Mouse (Mus musculus) liver, adult 2 months (tissue): Measurements from ENCODE around the gene Gm49318. TPM values are rescaled to one million over a fixed set of nuclear protein-coding genes. Genes with fewer than 3 reads are reported as not detected.

Experiments used
- DNase-seq: peaks from one replicate; pipeline ENCODE4 v3.0.0-alpha.2; 2011; ENCODE audit warnings: low read depth, low spot score; ENCODE audit errors: extremely low read depth
- H3K27ac ChIP-seq: fragments of 200-500 bp; replicated peaks from 2 replicates; pipeline ENCODE4 v1.5.1; 2012; ENCODE audit warnings: low read depth, mild to moderate bottlenecking, control low read depth, inconsistent platforms, low read length; ENCODE audit not compliant: insufficient read depth
- H3K27me3 ChIP-seq: fragments of 200-500 bp; 2 replicates; pipeline ENCODE4 v1.6.1; 2012; ENCODE audit warnings: mild to moderate bottlenecking, moderate library complexity, low read length, inconsistent platforms; ENCODE audit not compliant: control insufficient read depth, insufficient read depth
- H3K36me3 ChIP-seq: fragments of 200-500 bp; 2 replicates; pipeline ENCODE4 v1.6.1; 2012; ENCODE audit warnings: low read length, inconsistent platforms; ENCODE audit not compliant: control insufficient read depth, insufficient read depth
- H3K4me1 ChIP-seq: fragments of 200-500 bp; 2 replicates; pipeline ENCODE4 v1.6.1; 2011; ENCODE audit warnings: low read length; ENCODE audit not compliant: control insufficient read depth, insufficient read depth
- H3K4me3 ChIP-seq: fragments of 200-500 bp; 2 replicates; pipeline ENCODE4 v1.5.1; 2011; ENCODE audit warnings: low read depth, mild to moderate bottlenecking, control low read depth, low read length, moderate library complexity; ENCODE audit not compliant: insufficient read depth
- H3K79me2 ChIP-seq: fragments of 200-500 bp; 2 replicates; pipeline ENCODE4 v1.6.1; 2012; ENCODE audit warnings: inconsistent platforms, mild to moderate bottlenecking, low read length, moderate library complexity; ENCODE audit not compliant: control insufficient read depth, insufficient read depth
- H3K9ac ChIP-seq: fragments of 200-500 bp; 2 replicates; pipeline ENCODE4 v1.6.1; 2012; ENCODE audit warnings: low read depth, mild to moderate bottlenecking, control low read depth, inconsistent platforms, low read length
- CTCF ChIP-seq: fragments of 200-500 bp; IDR thresholded peaks from 2 replicates; pipeline ENCODE4 v1.5.1; 2011; ENCODE audit warnings: low read depth, low read length, control low read depth
- POLR2A ChIP-seq: fragments of 200-500 bp; IDR thresholded peaks from 2 replicates; pipeline ENCODE4 v1.6.1; 2011; ENCODE audit warnings: low read length, control low read depth; ENCODE audit not compliant: insufficient read depth; ENCODE audit errors: extremely low read depth
- WGBS: fragments of 180-500 bp; shearing (Covaris S2); methylation state at CpG from one replicate; pipeline ENCODE4 v1.1.7; 2018; 5-methylcytosine and 5-hydroxymethylcytosine counted together
- polyA plus RNA-seq: library from polyadenylated mRNA; depleted of rRNA; stranded (reverse); fragments of >200 nt; gene quantifications from 2 replicates; pipeline ENCODE4 v1.2.3, GENCODE M21; 2012
- total RNA-seq: library from RNA; depleted of rRNA; stranded (reverse); fragments of >200 nt; gene quantifications from 2 replicates; pipeline ENCODE4 v1.2.3, GENCODE M21; 2014

Gene Gm49318
- total and polyA plus RNA-seq, 2 experiments = not detected

- Histone ChIP-seq H3K27me3 (no peaks in the 10 kb centered on the region), H3K79me2 (peaks cover 3% of the 10 kb centered on the region; the same call in 1 of the 2 replicates), H3K9ac (no peak overlapping the region), H3K27ac (no peak overlapping the region), H3K4me3 (no peak overlapping the region), H3K4me1 (peaks cover 7% of the 10 kb centered on the region; the same call in 1 of the 2 replicates), H3K36me3 (peaks cover 14% of the 10 kb centered on the region)
- TF ChIP-seq POLR2A (no peak), CTCF (no peak)
- WGBS = 91% methylated on average over 4 of the region's 4 CpGs
- DNase-seq = no peak
Measured at GRCm38 (mm10) chr9:22115635-22116034, 44.6 kb upstream of the Gm49318 start.

- DNase-seq = no peak
- H3K36me3 ChIP-seq = peaks cover 11% of the 10 kb centered on the region
- H3K9ac ChIP-seq = no peak overlapping the region
- H3K4me1 ChIP-seq = no peaks in the 10 kb centered on the region
- no peaks in the 10 kb centered on the region for H3K79me2 ChIP-seq
- WGBS = 89% methylated on average over 9 of the region's 9 CpGs
- H3K27ac ChIP-seq = no peak overlapping the region
- H3K27me3 ChIP-seq = no peaks in the 10 kb centered on the region
- no peak overlapping the region for H3K4me3 ChIP-seq
- TF ChIP-seq CTCF (no peak), POLR2A (no peak)
Measured at GRCm38 (mm10) chr9:22108194-22108593, 37.1 kb upstream of the Gm49318 start.

- no peak for DNase-seq
- no peak for TF ChIP-seq CTCF
- TF ChIP-seq POLR2A = no peak
- 14% methylated on average over 18 of the region's 18 CpGs for WGBS
- no peaks in the 10 kb centered on the region for H3K79me2 ChIP-seq
- H3K9ac ChIP-seq = no peak overlapping the region
- H3K36me3 ChIP-seq = no peaks in the 10 kb centered on the region
- H3K27me3 ChIP-seq = peaks cover 5% of the 10 kb centered on the region; the same call in 1 of the 2 replicates
- no peak overlapping the region for H3K27ac ChIP-seq
- no peaks in the 10 kb centered on the region for H3K4me1 ChIP-seq
- H3K4me3 ChIP-seq = no peak overlapping the region
Measured at GRCm38 (mm10) chr9:22099922-22100321, 28.9 kb upstream of the Gm49318 start.

GRCm38 (mm10) chr9:22098993-22099696 is 28.1 kb upstream of the Gm49318 start, which contains the start of gene Cnn1:
Gene Cnn1 (plus strand): TSS chr9:22099216.
- Histone ChIP-seq H3K4me3 (no peak within 1 kb of the TSS), H3K4me1 (no peaks in the 10 kb centered on the region), H3K9ac (no peak within 1 kb of the TSS), H3K27ac (no peak within 1 kb of the TSS), H3K79me2 (no peaks in the 10 kb centered on the region), H3K27me3 (peaks cover 5% of the 10 kb centered on the region; the same call in 1 of the 2 replicates), H3K36me3 (no peaks in the 10 kb centered on the region)
- no peak for DNase-seq
- TF ChIP-seq POLR2A = no peak
- WGBS = 12% methylated on average over 14 of the region's 14 CpGs

- no peaks in the 10 kb centered on the region for H3K36me3 ChIP-seq
- TF ChIP-seq POLR2A (no peak), CTCF (peak; percentile 81)
- no peak overlapping the region for H3K27ac ChIP-seq
- peak overlapping the region; percentile 32; the same call in 1 of the 2 replicates for H3K4me3 ChIP-seq
- H3K27me3 ChIP-seq = peaks cover 5% of the 10 kb centered on the region; the same call in 1 of the 2 replicates
- DNase-seq = peak; percentile 31
- no peaks in the 10 kb centered on the region for H3K79me2 ChIP-seq
- 2% methylated on average over 24 of the region's 24 CpGs for WGBS
- H3K9ac ChIP-seq = peak overlapping the region; percentile 30; the same call in 1 of the 2 replicates
- no peaks in the 10 kb centered on the region for H3K4me1 ChIP-seq
Measured at GRCm38 (mm10) chr9:22095854-22096307, 24.8 kb upstream of the Gm49318 start.

- no peak for TF ChIP-seq POLR2A
- no peak for TF ChIP-seq CTCF
- 86% methylated on average over 6 of the region's 6 CpGs for WGBS
- Histone ChIP-seq H3K27ac (no peak overlapping the region), H3K4me3 (no peak overlapping the region), H3K4me1 (no peaks in the 10 kb centered on the region), H3K27me3 (no peaks in the 10 kb centered on the region), H3K79me2 (no peaks in the 10 kb centered on the region), H3K9ac (no peak overlapping the region), H3K36me3 (no peaks in the 10 kb centered on the region)
- no peak for DNase-seq
Measured at GRCm38 (mm10) chr9:22092746-22093145, 21.7 kb upstream of the Gm49318 start.
